Mouse (Mus musculus): ENCODE measurements at regions not wholly inside any gene's neighbourhood (a gene's known extent, or its start where the extent isn't known, plus 50 kb on each side); places are given as distances from the start of the nearest gene placed in this dataset.

DNA sequence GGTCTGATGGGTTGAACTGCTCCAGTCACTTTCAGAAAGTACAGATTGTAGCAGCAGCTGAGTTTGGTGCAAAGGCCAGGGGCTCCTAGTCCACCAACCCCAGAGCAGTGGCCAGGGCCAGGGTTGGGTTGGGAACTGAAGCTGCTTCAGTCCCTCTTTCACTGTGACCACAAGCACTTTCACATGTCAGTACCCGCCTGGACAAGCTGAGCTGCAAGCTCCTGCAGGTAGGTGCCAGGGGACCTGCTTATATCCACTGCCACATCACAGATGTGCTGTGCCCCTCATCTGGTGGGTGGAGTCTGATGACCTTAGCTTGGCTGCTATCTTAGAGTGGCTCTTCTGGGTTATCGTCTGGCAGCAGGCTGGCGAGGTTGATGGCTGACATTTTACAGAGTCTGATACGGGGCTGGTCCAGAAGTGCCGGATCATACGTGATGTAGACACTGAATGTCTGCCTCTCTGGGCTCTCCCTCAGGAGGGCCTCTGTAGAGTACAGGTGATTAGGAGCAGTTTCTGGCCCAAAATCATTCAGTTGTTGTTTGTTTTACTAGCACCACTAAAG, 192.6 kb downstream of the Rybp start:
- Histone ChIP-seq H3K27ac (peak overlapping the region; percentile 33), H3K27me3 (peaks cover 19% of the 10 kb centered on the region), H3K9me3 (replicated peaks) (no peaks in the 10 kb centered on the region), H3K9ac (no peak overlapping the region), H3K4me1 (replicated peaks) (peaks cover 14% of the 10 kb centered on the region), H3K36me3 (no peaks in the 10 kb centered on the region), H3K4me3 (no peak overlapping the region), H3K4me2 (no peak overlapping the region)
- ATAC-seq (replicated peaks; ENCODE audit: insufficient number of reproducible peaks, insufficient read depth, low FRiP score, low read depth), result no peak; the same call in 1 of the 2 replicates
- whole genome bisulfite sequencing, result 46% methylated on average over 6 of the region's 6 CpGs

- peaks cover 13% of the 10 kb centered on the region for H3K27me3 ChIP-seq
Measured at GRCm38 (mm10) chr6:100092870-100093269, 194.4 kb downstream of the Rybp start.

GRCm38 (mm10) chr6:100091815-100092214, 195.5 kb downstream of the Rybp start:
- Histone ChIP-seq H3K9ac (no peak overlapping the region), H3K4me2 (no peak overlapping the region), H3K9me3 (replicated peaks) (no peaks in the 10 kb centered on the region), H3K27ac (no peak overlapping the region), H3K4me3 (no peak overlapping the region), H3K27me3 (peaks cover 19% of the 10 kb centered on the region), H3K36me3 (no peaks in the 10 kb centered on the region), H3K4me1 (replicated peaks) (peaks cover 13% of the 10 kb centered on the region)
- WGBS, result 30% methylated on average over 3 of the region's 3 CpGs
- no peak for ATAC-seq (replicated peaks; ENCODE audit: insufficient number of reproducible peaks, insufficient read depth, low FRiP score, low read depth)

More at GRCm38 (mm10) chr6:100092870-100093269, 194.4 kb downstream of the Rybp start:
- ATAC-seq (replicated peaks; ENCODE audit: insufficient number of reproducible peaks, insufficient read depth, low FRiP score, low read depth), result no peak
- no peak overlapping the region for H3K4me2 ChIP-seq
- WGBS, result 64% methylated on average over 8 of the region's 8 CpGs
- H3K4me3 ChIP-seq, result no peak overlapping the region
- H3K4me1 ChIP-seq (replicated peaks), result peaks cover 14% of the 10 kb centered on the region
- no peak overlapping the region for H3K9ac ChIP-seq
- no peak overlapping the region for H3K27ac ChIP-seq
- no peaks in the 10 kb centered on the region for H3K36me3 ChIP-seq
- no peaks in the 10 kb centered on the region for H3K9me3 ChIP-seq (replicated peaks)

GRCm38 (mm10) chr6:100088576-100088975, 198.7 kb downstream of the Rybp start:
- H3K9me3 ChIP-seq (replicated peaks), result no peaks in the 10 kb centered on the region
- H3K27me3 ChIP-seq, result peaks cover 19% of the 10 kb centered on the region
- no peak overlapping the region for H3K4me3 ChIP-seq
- 0 out of 2 replicates have a peak, but pooled peaks cover 2% of the 10 kb centered on the region for H3K4me1 ChIP-seq (replicated peaks)
- no peak for ATAC-seq (replicated peaks; ENCODE audit: insufficient number of reproducible peaks, insufficient read depth, low FRiP score, low read depth)
- 63% methylated on average over 4 of the region's 4 CpGs for WGBS
- no peak overlapping the region for H3K9ac ChIP-seq
- no peak overlapping the region for H3K27ac ChIP-seq
- no peak overlapping the region for H3K4me2 ChIP-seq
- H3K36me3 ChIP-seq, result no peaks in the 10 kb centered on the region

- Histone ChIP-seq H3K9me3 (replicated peaks) (no peaks in the 10 kb centered on the region), H3K27me3 (peaks cover 12% of the 10 kb centered on the region), H3K4me1 (replicated peaks) (0 out of 2 replicates have a peak, but pooled peaks cover 2% of the 10 kb centered on the region), H3K4me2 (no peak overlapping the region), H3K9ac (no peak overlapping the region), H3K4me3 (no peak overlapping the region), H3K36me3 (no peaks in the 10 kb centered on the region), H3K27ac (no peak overlapping the region)
- 82% methylated on average over 7 of the region's 7 CpGs for WGBS
- ATAC-seq (replicated peaks; ENCODE audit: insufficient number of reproducible peaks, insufficient read depth, low FRiP score, low read depth), result no peak
Measured at GRCm38 (mm10) chr6:100086807-100087206, 200.5 kb downstream of the Rybp start.

DNA sequence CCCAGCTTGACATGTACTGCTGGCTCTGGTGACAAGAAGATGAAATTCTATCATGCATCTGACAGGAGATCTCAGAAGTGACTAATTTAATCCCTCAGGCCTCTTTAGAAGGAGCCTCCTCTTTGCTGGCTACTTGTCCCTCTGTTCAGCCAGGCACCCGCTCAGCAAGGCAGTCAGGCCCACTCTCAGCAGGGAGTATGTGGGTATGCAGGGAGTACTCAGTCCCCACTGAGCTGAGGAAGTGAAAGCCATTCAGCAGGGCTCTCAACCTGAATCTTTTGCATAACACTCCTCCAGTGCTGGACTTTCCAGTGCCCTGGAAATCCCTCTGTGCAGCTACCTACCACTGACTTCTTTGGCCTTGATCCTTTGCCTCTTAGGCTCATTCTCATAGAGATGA, 201.3 kb downstream of the Rybp start:
- H3K27me3 ChIP-seq, result peaks cover 12% of the 10 kb centered on the region
- ATAC-seq (replicated peaks; ENCODE audit: insufficient number of reproducible peaks, insufficient read depth, low FRiP score, low read depth), result no peak
- WGBS, result 50% methylated on average over 1 of the region's 1 CpGs

DNA sequence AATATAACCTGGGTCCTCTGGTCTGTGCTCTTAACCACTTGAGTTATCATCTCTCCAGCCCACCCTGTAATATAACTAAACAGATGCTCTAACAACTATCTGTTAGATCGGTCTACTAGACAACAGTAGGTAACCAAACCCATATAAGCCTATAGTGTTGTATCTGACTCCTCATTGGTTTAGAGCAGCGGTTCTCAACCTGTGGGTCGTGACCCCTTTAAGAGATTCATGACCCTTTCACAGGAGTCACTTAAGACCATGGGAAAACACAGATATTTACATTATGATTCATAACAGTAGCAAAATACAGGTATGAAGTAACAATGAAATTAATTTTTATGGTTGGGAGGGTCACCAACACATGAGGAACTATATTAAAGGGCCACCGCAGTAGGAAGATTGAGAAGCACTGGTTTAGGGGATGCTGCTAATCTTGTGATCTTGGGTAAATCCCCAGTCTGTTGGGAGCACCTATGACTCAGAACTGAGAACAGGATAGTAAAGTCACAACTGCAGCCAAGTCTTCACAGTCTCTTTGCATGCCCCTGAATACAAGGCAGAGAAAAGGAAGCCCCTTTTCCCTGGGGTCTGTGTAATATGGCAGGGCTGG, 203.3 kb downstream of the Rybp start:
- ATAC-seq (replicated peaks; ENCODE audit: insufficient number of reproducible peaks, insufficient read depth, low FRiP score, low read depth), result no peak
- Histone ChIP-seq H3K27me3 (peaks cover 6% of the 10 kb centered on the region; the same call in 1 of the 2 replicates), H3K9ac (no peak overlapping the region), H3K27ac (no peak overlapping the region), H3K4me3 (no peak overlapping the region), H3K36me3 (no peaks in the 10 kb centered on the region), H3K9me3 (replicated peaks) (no peaks in the 10 kb centered on the region), H3K4me1 (replicated peaks) (0 out of 2 replicates have a peak, but pooled peaks cover 2% of the 10 kb centered on the region), H3K4me2 (no peak overlapping the region)
- 89% methylated on average over 4 of the region's 4 CpGs for WGBS

More for the DNA sequence above, 201.3 kb downstream of the Rybp start:
- H3K9me3 ChIP-seq (replicated peaks), result no peaks in the 10 kb centered on the region
- H3K4me1 ChIP-seq (replicated peaks), result 0 out of 2 replicates have a peak, but pooled peaks cover 2% of the 10 kb centered on the region
- H3K9ac ChIP-seq, result no peak overlapping the region
- H3K4me3 ChIP-seq, result no peak overlapping the region
- H3K27ac ChIP-seq, result no peak overlapping the region
- H3K36me3 ChIP-seq, result no peaks in the 10 kb centered on the region
- no peak overlapping the region for H3K4me2 ChIP-seq

GRCm38 (mm10) chr6:100083127-100083526, 204.2 kb downstream of the Rybp start:
- no peak for ATAC-seq (replicated peaks; ENCODE audit: insufficient number of reproducible peaks, insufficient read depth, low FRiP score, low read depth)
- 68% methylated on average over 5 of the region's 5 CpGs for WGBS

GRCm38 (mm10) chr6:100074672-100075335, 212.5 kb downstream of the Rybp start:
- H3K4me3 ChIP-seq, result no peak overlapping the region
- peak overlapping the region; percentile 38; the same call in 1 of the 2 replicates for H3K27ac ChIP-seq
- peak overlapping the region; percentile 32 for H3K4me2 ChIP-seq
- WGBS, result 3% methylated on average over 10 of the region's 10 CpGs
- H3K27me3 ChIP-seq, result peaks cover 6% of the 10 kb centered on the region; the same call in 1 of the 2 replicates
- H3K9ac ChIP-seq, result no peak overlapping the region
- H3K36me3 ChIP-seq, result no peaks in the 10 kb centered on the region
- ATAC-seq (replicated peaks; ENCODE audit: insufficient number of reproducible peaks, insufficient read depth, low FRiP score, low read depth), result 0 out of 2 replicates have a peak, but pooled peaks have one; percentile 44
- no peaks in the 10 kb centered on the region for H3K9me3 ChIP-seq (replicated peaks)
- H3K4me1 ChIP-seq (replicated peaks), result peaks cover 34% of the 10 kb centered on the region

More at GRCm38 (mm10) chr6:100083127-100083526, 204.2 kb downstream of the Rybp start:
- H3K9ac ChIP-seq, result no peak overlapping the region
- no peaks in the 10 kb centered on the region for H3K36me3 ChIP-seq
- H3K27me3 ChIP-seq, result peaks cover 6% of the 10 kb centered on the region; the same call in 1 of the 2 replicates
- H3K27ac ChIP-seq, result no peak overlapping the region
- H3K9me3 ChIP-seq (replicated peaks), result no peaks in the 10 kb centered on the region
- 0 out of 2 replicates have a peak, but pooled peaks cover 2% of the 10 kb centered on the region for H3K4me1 ChIP-seq (replicated peaks)
- no peak overlapping the region for H3K4me3 ChIP-seq
- H3K4me2 ChIP-seq, result no peak overlapping the region

DNA sequence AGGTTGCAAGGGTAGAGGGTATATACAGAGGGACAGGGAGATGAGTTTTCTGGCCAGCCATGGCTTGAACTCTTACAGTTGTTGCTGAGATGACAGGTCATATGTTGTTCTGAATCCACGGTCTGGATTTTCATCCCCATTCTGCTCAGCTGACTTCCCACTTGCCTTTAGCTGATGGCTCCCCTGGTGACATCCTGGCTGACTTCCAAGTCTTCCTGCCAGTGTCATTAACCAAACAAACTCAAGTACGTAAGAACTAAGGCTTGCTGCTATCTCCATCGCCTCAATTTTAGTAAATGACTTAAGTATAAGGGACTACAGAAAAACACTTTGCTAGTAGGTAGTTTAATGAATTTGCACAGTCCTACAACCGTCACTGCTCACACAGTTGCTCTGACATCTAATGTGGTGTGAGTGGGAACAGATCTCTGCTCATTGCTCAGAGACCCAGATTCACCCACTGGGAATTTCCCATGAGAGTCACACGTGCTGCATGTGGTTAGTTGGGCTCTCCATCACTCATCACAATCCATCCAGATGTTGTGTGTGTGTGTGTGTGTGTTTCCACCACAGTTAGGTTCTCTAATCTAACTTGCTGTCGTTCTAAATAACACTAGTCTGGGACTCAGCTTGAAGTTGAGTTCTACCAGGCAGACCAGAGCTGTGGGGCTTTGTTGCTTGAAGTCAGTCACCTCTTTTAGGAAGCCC, 214.9 kb downstream of the Rybp start:
- ATAC-seq (replicated peaks; ENCODE audit: insufficient number of reproducible peaks, insufficient read depth, low FRiP score, low read depth), result no peak
- 32% methylated on average over 6 of the region's 6 CpGs for WGBS
- no peak overlapping the region for H3K4me2 ChIP-seq
- no peak overlapping the region for H3K4me3 ChIP-seq
- no peak overlapping the region for H3K27ac ChIP-seq
- H3K9me3 ChIP-seq (replicated peaks), result no peaks in the 10 kb centered on the region
- H3K27me3 ChIP-seq, result peaks cover 10% of the 10 kb centered on the region; the same call in 1 of the 2 replicates
- H3K36me3 ChIP-seq, result no peaks in the 10 kb centered on the region
- peaks cover 34% of the 10 kb centered on the region for H3K4me1 ChIP-seq (replicated peaks)
- no peak overlapping the region for H3K9ac ChIP-seq

- H3K9ac ChIP-seq, result no peak overlapping the region
- ATAC-seq (replicated peaks; ENCODE audit: insufficient number of reproducible peaks, insufficient read depth, low FRiP score, low read depth), result no peak
- H3K4me3 ChIP-seq, result no peak overlapping the region
- H3K4me1 ChIP-seq (replicated peaks), result peaks cover 20% of the 10 kb centered on the region
- peaks cover 20% of the 10 kb centered on the region; the same call in 1 of the 2 replicates for H3K27me3 ChIP-seq
- whole genome bisulfite sequencing, result 66% methylated on average over 4 of the region's 4 CpGs
- H3K27ac ChIP-seq, result no peak overlapping the region
- H3K36me3 ChIP-seq, result no peaks in the 10 kb centered on the region
- no peak overlapping the region for H3K4me2 ChIP-seq
- H3K9me3 ChIP-seq (replicated peaks), result no peaks in the 10 kb centered on the region
Measured at GRCm38 (mm10) chr6:100069151-100069550, 218.1 kb downstream of the Rybp start.

Data from heart, embryonic 15.5 days (tissue).